Mouse (Mus musculus): Measurements from ENCODE around the gene Magee2. TPM values are rescaled to one million over a fixed set of nuclear protein-coding genes. Genes with fewer than 3 reads are reported as not detected.
"Not testable (repeated sequence)": the region's sequence is repeated elsewhere in the genome, so short reads cannot be mapped to it uniquely, and the experiment has no call there.

Gene Magee2
- 2.2 and 2.5 TPM in 2 replicates for polyA plus RNA-seq (2014; fragmentation: Nextera tagmentation; extraction: Ambion mirVana)

- Histone ChIP-seq H3K4me2 (peak within 1 kb of the TSS; percentile 65), H3K9ac (ENCODE audit: low read depth, low read length) (peak within 1 kb of the TSS; percentile 46; the same call in 1 of the 2 replicates), H3K4me3 (ENCODE audit: low read depth, low read length) (peak within 1 kb of the TSS; percentile 46), H3K36me3 (ENCODE audit: control insufficient read depth, insufficient read depth, low read length) (no peaks in the 10 kb centered on the region), H3K27ac (ENCODE audit: low read depth, low read length) (no peak within 1 kb of the TSS), H3K27me3 (ENCODE audit: control insufficient read depth, insufficient read depth, low read length) (peaks cover 20% of the 10 kb centered on the region), H3K9me3 (replicated peaks; ENCODE audit: control insufficient read depth, low read length) (no peaks in the 10 kb centered on the region), H3K4me1 (ENCODE audit: control insufficient read depth, insufficient read depth, low read length) (no peaks in the 10 kb centered on the region)
- ATAC-seq (replicated peaks; ENCODE audit: insufficient number of reproducible peaks, low FRiP score, low TSS enrichment), result peak; percentile 55; the same call in 1 of the 2 replicates
- WGBS (ENCODE audit: insufficient replicate concordance), result 19% methylated on average over 37 of the region's 37 CpGs
Measured at GRCm38 (mm10) chrX:104856751-104857341, at the start of gene Magee2. TSS of gene Magee2 (minus strand) at chrX:104857267.

DNA sequence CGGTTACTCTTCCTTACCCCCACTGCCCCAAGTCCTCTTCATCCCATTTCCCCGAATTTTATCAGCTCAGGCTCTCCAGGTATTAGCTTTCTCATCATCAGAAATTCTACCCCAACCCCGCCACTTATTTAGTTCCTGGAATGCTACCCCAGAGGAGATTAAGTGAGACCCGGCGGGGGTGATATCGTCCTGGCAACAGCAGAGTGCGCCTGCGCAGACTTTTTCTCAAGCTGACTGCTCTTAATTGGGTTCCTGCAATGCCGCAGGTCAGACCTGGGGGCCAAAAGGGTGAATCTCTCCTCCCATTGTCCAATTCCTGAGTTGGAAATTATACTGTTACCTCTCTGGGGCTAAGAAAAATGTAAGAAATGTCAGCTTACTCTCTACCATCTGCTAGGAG lies 3.5 kb downstream of the Magee2 start:
- no peak for ATAC-seq (replicated peaks; ENCODE audit: insufficient number of reproducible peaks, low FRiP score, low TSS enrichment)
- Histone ChIP-seq H3K4me2 (peak overlapping the region; percentile 43), H3K4me1 (ENCODE audit: control insufficient read depth, insufficient read depth, low read length) (no peaks in the 10 kb centered on the region), H3K27me3 (ENCODE audit: control insufficient read depth, insufficient read depth, low read length) (peaks cover 20% of the 10 kb centered on the region), H3K9ac (ENCODE audit: low read depth, low read length) (no peak overlapping the region), H3K27ac (ENCODE audit: low read depth, low read length) (no peak overlapping the region), H3K9me3 (replicated peaks; ENCODE audit: control insufficient read depth, low read length) (0 out of 2 replicates have a peak, but pooled peaks cover 2% of the 10 kb centered on the region), H3K4me3 (ENCODE audit: low read depth, low read length) (no peak overlapping the region), H3K36me3 (ENCODE audit: control insufficient read depth, insufficient read depth, low read length) (no peaks in the 10 kb centered on the region)
- WGBS (ENCODE audit: insufficient replicate concordance), result 35% methylated on average over 9 of the region's 9 CpGs

- 68% methylated on average over 4 of the region's 5 CpGs for WGBS (ENCODE audit: insufficient replicate concordance)
- H3K36me3 ChIP-seq (ENCODE audit: control insufficient read depth, insufficient read depth, low read length); H3K9ac ChIP-seq (ENCODE audit: low read depth, low read length); H3K4me2 ChIP-seq; H3K4me1 ChIP-seq (ENCODE audit: control insufficient read depth, insufficient read depth, low read length); H3K9me3 ChIP-seq (replicated peaks; ENCODE audit: control insufficient read depth, low read length); H3K27ac ChIP-seq (ENCODE audit: low read depth, low read length); H3K27me3 ChIP-seq (ENCODE audit: control insufficient read depth, insufficient read depth, low read length); H3K4me3 ChIP-seq (ENCODE audit: low read depth, low read length); ATAC-seq (replicated peaks; ENCODE audit: insufficient number of reproducible peaks, low FRiP score, low TSS enrichment): not testable (repeated sequence)
Measured at GRCm38 (mm10) chrX:104817583-104817982, 39.5 kb downstream of the Magee2 start.

GRCm38 (mm10) chrX:104816987-104817386 lies 40.1 kb downstream of the Magee2 start:
- H3K36me3 ChIP-seq (ENCODE audit: control insufficient read depth, insufficient read depth, low read length); H3K27me3 ChIP-seq (ENCODE audit: control insufficient read depth, insufficient read depth, low read length); H3K4me2 ChIP-seq; H3K9me3 ChIP-seq (replicated peaks; ENCODE audit: control insufficient read depth, low read length); H3K27ac ChIP-seq (ENCODE audit: low read depth, low read length); H3K4me3 ChIP-seq (ENCODE audit: low read depth, low read length); H3K9ac ChIP-seq (ENCODE audit: low read depth, low read length); ATAC-seq (replicated peaks; ENCODE audit: insufficient number of reproducible peaks, low FRiP score, low TSS enrichment); H3K4me1 ChIP-seq (ENCODE audit: control insufficient read depth, insufficient read depth, low read length): not testable (repeated sequence)
- 94% methylated on average over 1 of the region's 3 CpGs for WGBS (ENCODE audit: insufficient replicate concordance)

GRCm38 (mm10) chrX:104813704-104814103 lies 43.4 kb downstream of the Magee2 start:
- H3K4me3 ChIP-seq (ENCODE audit: low read depth, low read length); H3K27ac ChIP-seq (ENCODE audit: low read depth, low read length); H3K9me3 ChIP-seq (replicated peaks; ENCODE audit: control insufficient read depth, low read length); H3K27me3 ChIP-seq (ENCODE audit: control insufficient read depth, insufficient read depth, low read length); H3K9ac ChIP-seq (ENCODE audit: low read depth, low read length); H3K4me1 ChIP-seq (ENCODE audit: control insufficient read depth, insufficient read depth, low read length); H3K4me2 ChIP-seq; ATAC-seq (replicated peaks; ENCODE audit: insufficient number of reproducible peaks, low FRiP score, low TSS enrichment); H3K36me3 ChIP-seq (ENCODE audit: control insufficient read depth, insufficient read depth, low read length): not testable (repeated sequence)
- WGBS (ENCODE audit: insufficient replicate concordance), result 66% methylated on average over 4 of the region's 4 CpGs

Other genes with a start within 250 kb of the Magee2 start
- 9.2 and 11.4 TPM in 2 replicates for gene Zdhhc15, start 186.2 kb downstream of the Magee2 start, polyA plus RNA-seq (2014; fragmentation: Nextera tagmentation; extraction: Ambion mirVana)
- gene Pbdc1, start 222.5 kb upstream of the Magee2 start, polyA plus RNA-seq (2014; fragmentation: Nextera tagmentation; extraction: Ambion mirVana), result 39.1 and 45.0 TPM in 2 replicates